Mouse (Mus musculus) heart, embryonic 16.5 days (tissue): ENCODE measurements around the gene Ankrd9. TPM values are rescaled to one million over a fixed set of nuclear protein-coding genes. Genes with fewer than 3 reads are reported as not detected.

Source experiments
- ATAC-seq: fragments of 200-750 bp; cut with Nextera tagmentation; replicated peaks from 2 replicates; pipeline ENCODE4 v1.8.0; 2017; ENCODE audit warnings: moderate number of reproducible peaks; ENCODE audit not compliant: insufficient read depth, low FRiP score; ENCODE audit errors: extremely low read depth
- H3K27ac ChIP-seq: fragments of 300-500 bp; sonication (generic); 2 replicates; pipeline ENCODE4 v1.5.1; 2014; ENCODE audit warnings: mild to moderate bottlenecking, low read length, control low read depth, moderate library complexity
- H3K27me3 ChIP-seq: fragments of 300-500 bp; sonication (generic); 2 replicates; pipeline ENCODE4 v1.6.1; 2014; ENCODE audit warnings: low read length, mixed read lengths; ENCODE audit not compliant: control insufficient read depth, insufficient read depth
- H3K36me3 ChIP-seq: fragments of 300-500 bp; sonication (generic); 2 replicates; pipeline ENCODE4 v1.6.1; 2014; ENCODE audit not compliant: control insufficient read depth, insufficient read depth
- H3K4me1 ChIP-seq: fragments of 300-500 bp; sonication (generic); 2 replicates; pipeline ENCODE4 v1.6.1; 2014; ENCODE audit warnings: low read length, mixed read lengths; ENCODE audit not compliant: control insufficient read depth, insufficient read depth
- H3K4me2 ChIP-seq: fragments of 300-500 bp; sonication (generic); 2 replicates; pipeline ENCODE4 v1.6.1; 2014; ENCODE audit warnings: low read depth, mild to moderate bottlenecking, control low read depth, low read length
- H3K4me3 ChIP-seq: fragments of 300-500 bp; sonication (generic); 2 replicates; pipeline ENCODE4 v1.5.1; 2014; ENCODE audit warnings: mild to moderate bottlenecking, control low read depth, low read length
- H3K9ac ChIP-seq: fragments of 300-500 bp; sonication (generic); 2 replicates; pipeline ENCODE4 v1.6.1; 2014; ENCODE audit warnings: low read length, control low read depth
- H3K9me3 ChIP-seq: fragments of 300-500 bp; sonication (generic); replicated peaks from 2 replicates; pipeline ENCODE4 v1.6.1; 2016; ENCODE audit warnings: low read length; ENCODE audit not compliant: control insufficient read depth
- WGBS: fragments of 180-500 bp; shearing (Covaris S2); extraction: QIAGEN DNeasy Blood & Tissue Kit; methylation state at CpG from one replicate; pipeline ENCODE4 v1.1.7; 2014; 5-methylcytosine and 5-hydroxymethylcytosine counted together
- polyA plus RNA-seq: library from polyadenylated mRNA; unstranded; fragments of >200 nt; fragmentation: Nextera tagmentation; extraction: Ambion mirVana; gene quantifications from 2 replicates; pipeline ENCODE4 v1.2.1, GENCODE M21; 2015

Ankrd9 gene
- 19.3 and 22.0 TPM in 2 replicates for polyA plus RNA-seq

GRCm38 (mm10) chr12:110978607-110979406 lies at the start of gene Ankrd9:
Gene Ankrd9, minus strand, starts transcription at chr12:110979040.
- Histone ChIP-seq H3K4me2 (peak within 1 kb of the TSS; percentile 97), H3K9ac (peak within 1 kb of the TSS; percentile 90), H3K27ac (peak within 1 kb of the TSS; percentile 95), H3K27me3 (no peaks in the 10 kb centered on the region), H3K36me3 (peaks cover 17% of the 10 kb centered on the region; the same call in 1 of the 2 replicates), H3K4me3 (peak within 1 kb of the TSS; percentile 85), H3K9me3 (no peaks in the 10 kb centered on the region), H3K4me1 (peaks cover 13% of the 10 kb centered on the region)
- peak; percentile 93 for ATAC-seq
- WGBS: under 1% methylated on average over 84 of the region's 90 CpGs

GRCm38 (mm10) chr12:111021577-111021976 lies 42.7 kb upstream of the Ankrd9 start:
- no peaks in the 10 kb centered on the region for H3K4me1 ChIP-seq
- no peaks in the 10 kb centered on the region for H3K36me3 ChIP-seq
- no peak for ATAC-seq
- H3K27ac ChIP-seq: no peak overlapping the region
- no peak overlapping the region for H3K4me3 ChIP-seq
- WGBS: 46% methylated on average over 3 of the region's 3 CpGs
- H3K9me3 ChIP-seq: no peaks in the 10 kb centered on the region
- H3K9ac ChIP-seq: no peak overlapping the region
- no peak overlapping the region for H3K4me2 ChIP-seq
- H3K27me3 ChIP-seq: no peaks in the 10 kb centered on the region

GRCm38 (mm10) chr12:111021138-111021537 lies 42.3 kb upstream of the Ankrd9 start:
- no peak overlapping the region for H3K4me3 ChIP-seq
- no peak overlapping the region for H3K9ac ChIP-seq
- H3K36me3 ChIP-seq: no peaks in the 10 kb centered on the region
- no peak for ATAC-seq
- WGBS: 38% methylated on average over 1 of the region's 1 CpGs
- H3K9me3 ChIP-seq: no peaks in the 10 kb centered on the region
- no peaks in the 10 kb centered on the region for H3K27me3 ChIP-seq
- no peak overlapping the region for H3K27ac ChIP-seq
- H3K4me1 ChIP-seq: no peaks in the 10 kb centered on the region
- no peak overlapping the region for H3K4me2 ChIP-seq

GRCm38 (mm10) chr12:111019086-111019485 lies 40.2 kb upstream of the Ankrd9 start:
- Histone ChIP-seq H3K27me3 (no peaks in the 10 kb centered on the region), H3K9ac (no peak overlapping the region), H3K4me3 (no peak overlapping the region), H3K4me1 (peaks cover 5% of the 10 kb centered on the region), H3K4me2 (no peak overlapping the region), H3K36me3 (no peaks in the 10 kb centered on the region), H3K27ac (no peak overlapping the region), H3K9me3 (no peaks in the 10 kb centered on the region)
- no peak for ATAC-seq
- WGBS: 86% methylated on average over 2 of the region's 2 CpGs

- no peaks in the 10 kb centered on the region for H3K9me3 ChIP-seq
- H3K9ac ChIP-seq: no peak overlapping the region
- H3K27me3 ChIP-seq: no peaks in the 10 kb centered on the region
- no peak overlapping the region for H3K4me3 ChIP-seq
- H3K36me3 ChIP-seq: no peaks in the 10 kb centered on the region
- 89% methylated on average over 11 of the region's 11 CpGs for WGBS
- peaks cover 5% of the 10 kb centered on the region for H3K4me1 ChIP-seq
- H3K4me2 ChIP-seq: no peak overlapping the region
- ATAC-seq: no peak
- H3K27ac ChIP-seq: no peak overlapping the region
These were observed 39.2 kb upstream of the Ankrd9 start for GRCm38 (mm10) chr12:111018068-111018467.

- Histone ChIP-seq H3K36me3 (no peaks in the 10 kb centered on the region), H3K4me2 (no peak overlapping the region), H3K4me1 (peaks cover 5% of the 10 kb centered on the region), H3K27me3 (no peaks in the 10 kb centered on the region), H3K9me3 (peaks cover 3% of the 10 kb centered on the region), H3K9ac (no peak overlapping the region), H3K4me3 (no peak overlapping the region), H3K27ac (no peak overlapping the region)
- ATAC-seq: no peak
- WGBS: 85% methylated on average over 3 of the region's 3 CpGs
These were observed 38.0 kb upstream of the Ankrd9 start for GRCm38 (mm10) chr12:111016807-111017206.

GRCm38 (mm10) chr12:111009615-111010257 lies 30.9 kb upstream of the Ankrd9 start:
- no peak for ATAC-seq
- no peak overlapping the region for H3K27ac ChIP-seq
- no peak overlapping the region for H3K4me3 ChIP-seq
- no peaks in the 10 kb centered on the region for H3K27me3 ChIP-seq
- H3K9me3 ChIP-seq: peaks cover 3% of the 10 kb centered on the region
- H3K36me3 ChIP-seq: no peaks in the 10 kb centered on the region
- no peak overlapping the region for H3K4me2 ChIP-seq
- WGBS: 29% methylated on average over 6 of the region's 6 CpGs
- H3K4me1 ChIP-seq: peaks cover 35% of the 10 kb centered on the region
- H3K9ac ChIP-seq: 0 out of 2 replicates have a peak overlapping the region, but pooled peaks have one; percentile 9

GRCm38 (mm10) chr12:111008500-111009490 lies 30.0 kb upstream of the Ankrd9 start:
- ATAC-seq: 0 out of 2 replicates have a peak, but pooled peaks have one; percentile 14
- H3K27me3 ChIP-seq: no peaks in the 10 kb centered on the region
- no peaks in the 10 kb centered on the region for H3K36me3 ChIP-seq
- 0 out of 2 replicates have a peak overlapping the region, but pooled peaks have one; percentile 15 for H3K4me2 ChIP-seq
- peaks cover 3% of the 10 kb centered on the region for H3K9me3 ChIP-seq
- H3K27ac ChIP-seq: peak overlapping the region; percentile 75
- peak overlapping the region; percentile 45 for H3K9ac ChIP-seq
- WGBS: 37% methylated on average over 11 of the region's 11 CpGs
- no peak overlapping the region for H3K4me3 ChIP-seq
- peaks cover 35% of the 10 kb centered on the region for H3K4me1 ChIP-seq
